Mouse (Mus musculus) naive thymus-derived CD4-positive, alpha-beta T cell, adult 2 months (primary cell): ENCODE results near the gene Pef1.
A peak's percentile ranks its signal among the peaks of the same experiment; 100 is the strongest.

Experiments used
- DNase-seq: peaks from one replicate; pipeline ENCODE4 v3.0.0-alpha.2; 2011; ENCODE audit warnings: low read depth

Gene Pef1

GRCm38 (mm10) chr4:130095137-130095536 is 7.2 kb upstream of the Pef1 start:
- no peak for DNase-seq

- DNase-seq = no peak
These were observed 1.2 kb upstream of the Pef1 start for GRCm38 (mm10) chr4:130101183-130101582.

GRCm38 (mm10) chr4:130103632-130104031 is 1.3 kb downstream of the Pef1 start:
- peak; percentile 18 for DNase-seq

DNA sequence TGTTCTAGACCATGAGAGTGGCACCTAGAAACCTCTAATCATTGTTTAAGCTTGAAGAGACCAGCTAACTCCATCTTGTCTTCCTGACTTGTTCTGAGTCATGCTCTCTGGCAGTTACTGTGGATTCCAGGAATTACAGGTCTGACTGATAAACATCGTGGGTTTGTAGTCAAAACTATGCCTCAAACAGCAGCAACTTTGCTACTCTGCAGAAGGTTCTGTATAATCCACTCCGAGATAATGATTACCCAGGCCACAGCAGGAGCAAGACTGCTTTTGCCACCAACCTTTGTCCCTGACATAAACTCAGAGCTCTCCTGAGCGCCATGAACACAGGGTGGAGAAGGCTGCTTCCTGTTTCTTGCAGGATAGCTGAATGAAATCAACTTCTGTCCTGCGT is 2.2 kb downstream of the Pef1 start:
- no peak for DNase-seq

- DNase-seq = no peak
These were observed 4.7 kb downstream of the Pef1 start for GRCm38 (mm10) chr4:130107065-130107443.

GRCm38 (mm10) chr4:130107444-130108131 is 5.2 kb downstream of the Pef1 start:
- DNase-seq = peak; percentile 99

DNA sequence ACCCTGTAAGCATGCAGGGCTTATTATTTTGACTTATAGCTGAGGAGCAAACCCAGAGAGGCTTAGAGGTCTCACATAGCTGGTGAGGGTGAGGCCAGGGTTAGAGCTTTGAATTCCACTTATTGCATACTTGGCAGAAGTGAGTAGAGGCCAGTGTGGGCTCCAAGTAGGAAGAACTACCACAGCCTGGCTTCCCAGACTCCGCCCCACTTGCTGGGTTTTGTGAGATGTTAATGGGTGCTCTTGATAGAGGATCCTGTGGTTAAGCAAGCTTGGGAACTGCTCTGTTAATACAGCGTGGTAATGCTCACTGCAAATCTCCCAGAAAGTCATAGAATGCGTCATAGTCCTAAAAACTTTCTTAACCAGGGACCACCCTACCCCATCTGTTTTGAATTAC is 6.6 kb downstream of the Pef1 start:
- DNase-seq = peak; percentile 12

GRCm38 (mm10) chr4:130109666-130110065 is 7.3 kb downstream of the Pef1 start:
- no peak for DNase-seq

DNA sequence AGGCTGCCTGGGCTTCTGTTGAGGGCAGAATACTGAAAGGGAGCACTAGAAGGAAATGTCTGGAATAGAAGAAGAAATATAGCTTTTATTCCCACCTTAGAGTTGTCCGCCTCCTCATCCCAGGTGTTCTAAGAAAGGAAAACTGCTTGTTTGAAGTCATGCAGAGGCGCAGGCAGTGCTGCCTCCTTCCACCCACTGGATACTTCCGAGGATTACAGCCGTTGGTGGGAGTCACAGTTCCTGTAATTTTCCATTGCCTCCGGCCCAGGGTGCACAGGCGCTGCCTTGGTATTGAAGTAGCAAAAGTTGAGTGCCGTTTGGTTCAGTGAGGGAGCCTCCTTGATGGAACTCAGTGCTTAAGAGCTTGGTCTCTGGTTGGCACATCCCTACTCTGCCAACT is 7.7 kb downstream of the Pef1 start:
- DNase-seq = no peak

DNA sequence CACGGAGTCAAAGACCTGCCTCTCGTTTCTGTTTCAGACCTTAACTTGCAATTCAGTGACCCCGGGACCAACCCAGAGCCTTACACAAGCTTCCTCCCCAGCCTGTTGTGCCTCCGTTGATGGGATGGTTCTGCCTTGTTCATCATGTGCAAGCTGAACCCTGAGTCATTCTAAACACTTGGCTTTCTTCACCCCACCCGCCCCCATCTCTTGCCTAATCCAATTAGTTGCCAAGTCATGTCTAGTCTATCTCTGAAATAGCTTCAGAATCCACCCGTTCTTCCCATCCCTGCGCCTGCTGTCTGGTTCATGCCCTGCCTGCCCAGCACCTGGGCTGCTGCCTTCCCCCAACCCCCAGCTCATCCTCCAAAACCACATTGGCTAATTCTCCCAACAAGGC is 9.9 kb downstream of the Pef1 start:
- DNase-seq = no peak

DNA sequence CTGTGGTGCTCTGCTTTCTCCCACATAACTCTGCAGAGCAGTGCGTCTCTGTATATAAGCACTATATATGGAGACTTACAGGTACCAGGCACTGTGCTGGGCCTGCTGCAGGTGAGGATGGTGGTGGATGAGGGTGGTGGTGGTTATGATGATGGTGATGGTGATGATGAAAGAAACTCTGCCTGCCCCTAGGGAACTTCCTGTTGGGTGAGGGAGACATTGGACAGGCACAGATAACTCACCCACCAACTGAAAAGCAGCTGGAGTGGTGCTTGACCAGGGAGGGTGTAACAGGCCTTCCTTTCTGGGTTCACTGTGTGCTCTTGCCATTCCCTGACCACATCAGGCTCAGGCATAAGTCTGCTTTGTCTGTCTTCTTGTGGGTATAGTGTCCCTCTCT is 10.4 kb downstream of the Pef1 start:
- no peak for DNase-seq

DNA sequence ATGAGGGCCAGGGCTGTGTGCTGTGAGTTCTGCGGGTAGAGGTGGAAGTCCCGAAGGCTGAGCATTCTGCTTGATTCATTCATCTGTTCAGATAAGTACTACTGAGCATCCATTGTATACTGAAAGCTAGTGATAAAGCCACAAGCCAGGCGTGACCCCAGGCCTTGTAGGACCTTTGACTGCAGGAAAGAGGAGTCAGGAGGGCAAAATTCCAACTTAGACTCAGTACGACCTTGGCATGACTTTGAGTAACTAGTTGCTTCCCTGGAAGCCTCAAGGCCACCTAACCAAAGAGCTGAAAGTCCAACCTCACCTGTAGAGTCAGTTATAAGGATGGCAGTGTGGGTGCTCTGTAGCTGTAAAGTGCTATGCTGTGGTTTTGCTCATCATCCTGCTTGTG is 18.4 kb downstream of the Pef1 start:
- DNase-seq = no peak

GRCm38 (mm10) chr4:130121560-130121959 is 19.2 kb downstream of the Pef1 start:
- no peak for DNase-seq

DNA sequence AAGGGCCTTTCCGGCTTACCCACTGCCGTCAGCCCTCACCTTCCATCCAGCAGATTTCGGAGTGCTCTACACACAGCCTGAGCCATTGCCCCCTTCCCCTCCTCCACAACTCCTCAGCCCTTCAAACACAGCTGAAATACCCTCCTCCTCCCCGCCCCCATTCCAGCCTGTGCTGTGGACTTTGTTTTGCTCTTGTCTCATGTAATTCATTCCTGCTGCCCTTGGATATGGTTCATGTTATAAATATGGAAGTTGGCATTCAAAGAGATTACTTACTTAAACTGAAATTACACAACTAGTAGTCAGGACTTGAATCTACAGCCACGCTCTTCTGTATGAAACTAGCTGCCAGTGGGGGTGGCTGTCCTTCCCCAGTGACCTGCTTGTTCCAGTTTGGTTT is 20.7 kb downstream of the Pef1 start:
- no peak for DNase-seq

DNA sequence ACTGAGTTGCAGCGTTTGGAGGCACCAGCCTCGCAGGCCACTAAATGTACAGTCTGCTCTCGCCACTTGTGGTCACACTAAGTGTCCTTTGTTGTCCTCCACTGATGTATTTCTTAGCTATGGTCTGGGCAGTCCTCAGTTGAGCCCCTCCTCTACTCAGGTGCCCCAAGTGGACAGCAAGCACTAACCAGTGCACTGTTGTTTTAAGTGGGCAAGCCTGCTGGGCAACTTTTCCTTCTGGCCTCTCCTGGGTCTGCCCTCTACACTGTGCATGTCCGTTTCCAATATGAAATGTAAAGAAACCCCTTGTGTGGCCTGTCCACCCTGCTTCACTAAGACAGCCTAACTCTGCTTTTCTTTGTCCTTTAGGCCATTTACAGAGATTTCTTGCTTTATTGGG is 21.8 kb downstream of the Pef1 start:
- no peak for DNase-seq

GRCm38 (mm10) chr4:130125164-130125563 is 22.8 kb downstream of the Pef1 start:
- no peak for DNase-seq

GRCm38 (mm10) chr4:130125935-130126334 is 23.6 kb downstream of the Pef1 start:
- no peak for DNase-seq

- DNase-seq = no peak
These were observed 26.5 kb downstream of the Pef1 start for GRCm38 (mm10) chr4:130128907-130129306.

GRCm38 (mm10) chr4:130130082-130130481 is 27.7 kb downstream of the Pef1 start:
- no peak for DNase-seq

DNA sequence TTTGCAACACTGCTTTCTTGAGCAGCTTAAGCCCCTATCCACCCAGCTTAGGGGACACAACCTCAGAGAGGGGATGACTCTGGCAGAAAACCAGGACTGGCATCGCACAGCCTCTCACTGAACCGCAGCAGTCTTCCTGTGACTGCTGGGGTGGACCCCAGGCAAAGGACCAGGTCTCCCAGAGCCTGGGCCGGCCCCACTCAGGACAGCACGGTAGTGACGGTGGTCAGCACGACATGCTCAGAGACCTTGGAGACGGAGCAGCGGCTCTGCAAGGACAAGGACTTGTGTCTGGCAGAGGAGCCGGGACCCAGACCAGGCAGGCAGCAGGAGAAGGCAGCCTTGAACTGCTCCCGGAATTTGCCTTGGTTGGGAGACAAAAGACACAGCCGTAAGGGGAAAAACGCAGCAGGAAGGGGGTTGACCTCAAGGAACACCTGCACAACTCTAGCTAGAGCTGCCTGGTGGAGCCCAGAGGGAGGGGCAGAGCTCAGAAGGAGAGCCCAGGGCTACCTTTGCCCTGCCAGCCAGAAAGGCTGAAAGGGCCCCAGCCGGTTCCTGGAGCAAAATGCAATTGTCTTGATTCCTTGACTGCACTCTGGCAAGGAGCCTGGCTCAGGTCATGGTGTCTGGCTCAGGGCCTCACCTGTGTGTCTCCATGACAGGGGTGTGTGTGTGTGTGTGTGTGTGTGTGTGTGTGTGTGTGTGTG is 28.4 kb downstream of the Pef1 start:
- DNase-seq = no peak

- no peak for DNase-seq
These were observed 29.2 kb downstream of the Pef1 start for GRCm38 (mm10) chr4:130131448-130132105.

GRCm38 (mm10) chr4:130133399-130133798 is 31.0 kb downstream of the Pef1 start:
- DNase-seq = no peak

DNA sequence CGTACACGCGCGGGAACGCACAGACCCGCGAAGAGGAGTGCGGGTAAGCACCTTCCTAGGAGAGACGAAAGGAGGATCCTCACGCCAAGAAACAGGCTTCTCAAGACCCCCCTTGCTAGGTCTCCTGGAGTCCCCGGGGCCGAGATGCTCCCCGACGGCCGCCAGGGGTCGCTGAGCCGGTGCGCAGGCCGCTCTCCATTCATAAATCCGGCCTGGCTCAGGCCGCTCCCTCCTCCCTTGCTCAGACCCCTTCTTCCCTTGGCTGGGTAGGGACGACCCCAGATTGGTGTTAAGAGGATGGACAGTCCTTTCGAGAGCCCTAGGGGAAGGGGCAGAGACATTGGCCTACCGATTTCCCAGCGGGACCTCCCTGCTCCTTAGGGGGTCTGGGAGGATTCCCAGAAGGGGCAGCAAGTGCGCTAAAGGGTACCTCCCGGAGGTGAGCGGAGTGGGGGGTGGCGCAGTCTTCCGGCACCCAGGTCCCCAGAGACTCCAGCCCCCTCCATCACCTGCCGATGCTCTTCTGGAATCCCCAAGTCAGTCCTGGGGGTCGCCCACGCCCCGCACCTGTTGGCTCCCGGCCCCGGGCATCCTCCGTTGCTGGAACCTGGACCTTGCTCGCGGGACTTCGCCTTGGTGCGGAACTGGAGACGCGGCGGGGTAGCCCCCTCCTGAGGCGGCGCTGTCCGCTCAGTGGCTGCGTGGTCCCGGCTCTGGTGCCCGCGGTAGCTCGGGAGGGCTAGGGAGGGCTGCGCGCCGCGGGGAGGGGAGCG is 36.3 kb downstream of the Pef1 start:
- peak; percentile 38 for DNase-seq
